Comparison of ENCODE assay signal across 8 mouse cellular contexts in genomic region chr1:136118875-136119274, GRCm38 (mm10). TPM values are rescaled to one million over a fixed set of nuclear protein-coding genes. Genes with fewer than 3 reads are reported as not detected.
A peak's percentile ranks its signal among the peaks of the same experiment; 100 is the strongest.
DNase-seq lines count a peak whose midpoint lies in the region; ATAC-seq and TF ChIP-seq lines count a peak whose summit lies in the region.

No protein-coding gene starts in this region.

- no peak overlapping the region for H3K4me2 ChIP-seq in liver, postnatal 0 days (ENCODE audit: low read depth, low read length)
- no peak overlapping the region for H3K4me2 ChIP-seq in embryonic facial prominence, embryonic 12.5 days (replicated peaks)
- no peak overlapping the region for H3K4me2 ChIP-seq in heart, embryonic 11.5 days

- H3K27me3 ChIP-seq in liver, postnatal 0 days (ENCODE audit: insufficient read depth, low read length): no peaks in the 10 kb centered on the region
- no peaks in the 10 kb centered on the region for H3K27me3 ChIP-seq in embryonic facial prominence, embryonic 12.5 days
- H3K27me3 ChIP-seq in heart, embryonic 11.5 days (ENCODE audit: control insufficient read depth, insufficient read depth, low read length): peaks cover 4% of the 10 kb centered on the region; the same call in 1 of the 2 replicates

- no peak for TF ChIP-seq EP300 in liver, postnatal 0 days (IDR thresholded peaks at IDR 0.05; ENCODE audit: low read depth)

- WGBS in liver, postnatal 0 days (ENCODE audit: insufficient replicate concordance): 45% methylated on average over 8 of the region's 8 CpGs
- 11% methylated on average over 8 of the region's 8 CpGs for WGBS in embryonic facial prominence, embryonic 12.5 days
- WGBS in heart, embryonic 11.5 days (ENCODE audit: insufficient replicate concordance): 40% methylated on average over 8 of the region's 8 CpGs

- peaks cover 14% of the 10 kb centered on the region for H3K4me1 ChIP-seq in liver, postnatal 0 days (ENCODE audit: insufficient read depth)
- H3K4me1 ChIP-seq in embryonic facial prominence, embryonic 12.5 days: peaks cover 12% of the 10 kb centered on the region; the same call in 1 of the 2 replicates
- H3K4me1 ChIP-seq in heart, embryonic 11.5 days (ENCODE audit: control insufficient read depth, insufficient read depth, low read length): peaks cover 11% of the 10 kb centered on the region

- no peak overlapping the region for H3K9ac ChIP-seq in liver, postnatal 0 days (replicated peaks)
- H3K9ac ChIP-seq in embryonic facial prominence, embryonic 12.5 days: no peak overlapping the region
- H3K9ac ChIP-seq in heart, embryonic 11.5 days (ENCODE audit: low read depth, low read length): no peak overlapping the region

- H3K27ac ChIP-seq in liver, postnatal 0 days (ENCODE audit: low read depth): no peak overlapping the region
- no peak overlapping the region for H3K27ac ChIP-seq in embryonic facial prominence, embryonic 12.5 days
- no peak overlapping the region for H3K27ac ChIP-seq in heart, embryonic 11.5 days (ENCODE audit: low read depth, low read length)

- H3K4me3 ChIP-seq in liver, postnatal 0 days (ENCODE audit: low read depth, low read length): no peak overlapping the region
- no peak overlapping the region for H3K4me3 ChIP-seq in embryonic facial prominence, embryonic 12.5 days
- no peak overlapping the region for H3K4me3 ChIP-seq in heart, embryonic 11.5 days (ENCODE audit: low read depth, low read length)

- DNase-seq in liver, postnatal 0 days: peak; percentile 67
- DNase-seq in liver: no peak
- peak; percentile 47 to 65 for DNase-seq in lung, postnatal 4 days
- peak; percentile 89 to 90 for DNase-seq in spleen, postnatal 36 days (ENCODE audit: low spot score in 2 of 2)

- no peak for TF ChIP-seq CTCF in liver, postnatal 0 days (IDR thresholded peaks at IDR 0.05; ENCODE audit: low read depth)

- H3K9me3 ChIP-seq in liver, postnatal 0 days (ENCODE audit: low read length): no peaks in the 10 kb centered on the region
- no peaks in the 10 kb centered on the region for H3K9me3 ChIP-seq in embryonic facial prominence, embryonic 12.5 days
- H3K9me3 ChIP-seq in heart, embryonic 11.5 days (replicated peaks; ENCODE audit: control insufficient read depth, low read length): no peaks in the 10 kb centered on the region

- no peaks in the 10 kb centered on the region for H3K36me3 ChIP-seq in liver, postnatal 0 days (replicated peaks; ENCODE audit: insufficient read depth, low read length)
- no peaks in the 10 kb centered on the region for H3K36me3 ChIP-seq in embryonic facial prominence, embryonic 12.5 days
- H3K36me3 ChIP-seq in heart, embryonic 11.5 days (ENCODE audit: control insufficient read depth, insufficient read depth, low read length): no peaks in the 10 kb centered on the region

- peak; percentile 41 for ATAC-seq in liver, postnatal 0 days
- 0 out of 2 replicates have a peak, but pooled peaks have one; percentile 5 for ATAC-seq in embryonic facial prominence, embryonic 12.5 days (ENCODE audit: insufficient number of reproducible peaks, insufficient read depth, low FRiP score, low TSS enrichment)
- peak; percentile 77 for ATAC-seq in granulocyte monocyte progenitor cell, adult 5-6 weeks (replicated peaks; ENCODE audit: poor library complexity, severe bottlenecking)
- ATAC-seq in heart, embryonic 11.5 days (replicated peaks; ENCODE audit: insufficient number of reproducible peaks, low FRiP score, low TSS enrichment): no peak
- no peak for ATAC-seq in cerebellum, adult (ENCODE audit: insufficient number of reproducible peaks, low FRiP score, low TSS enrichment)

RNA-seq across cellular contexts. Expression of gene Kif21b, which starts 12.3 kb away (rescaled TPM):
- polyA plus RNA-seq in liver, postnatal 0 days (2015; fragmentation: Nextera tagmentation; extraction: Ambion mirVana): 0.91 and 1.1 TPM in 2 replicates
- polyA plus RNA-seq in embryonic facial prominence, embryonic 12.5 days (2016; fragmentation: Nextera tagmentation; extraction: Ambion mirVana): 8.6 and 9.7 TPM in 2 replicates
- 10.8 and 12.4 TPM in 2 replicates for total RNA-seq in granulocyte monocyte progenitor cell, adult 5-6 weeks (2014; fragmentation: Nextera tagmentation)
- 5.6 and 6.6 TPM in 2 replicates for total RNA-seq in granulocyte monocyte progenitor cell, adult 5-6 weeks (2017)
- 3.9 TPM in 2 replicates for polyA plus RNA-seq in heart, embryonic 11.5 days (2014; fragmentation: Nextera tagmentation; extraction: Ambion mirVana)

Comparison
In these comparisons a context has a peak if more than half of its experiments do, and no peak if none do; other contexts are left out.
1. ATAC-seq: peak in liver, postnatal 0 days (single experiment), embryonic facial prominence, embryonic 12.5 days (single experiment) and granulocyte monocyte progenitor cell, adult 5-6 weeks (single experiment); none in heart, embryonic 11.5 days (single experiment) and cerebellum, adult (single experiment).